In genomic region chr2:79059115-79059943, GRCm38 (mm10) we compare ENCODE assay signal across 16 mouse cellular contexts.
A peak's percentile ranks its signal among the peaks of the same experiment; 100 is the strongest.
DNase-seq lines count a peak whose midpoint lies in the region; ATAC-seq and TF ChIP-seq lines count a peak whose summit lies in the region.
"Had no signal": no experiment of that assay in that cellular context is flagged by ENCODE, and none has a peak within 500 bp of the region (broad histone marks: within the 10 kb centered on the region; RNA-seq: fewer than 3 reads in every experiment).

No protein-coding gene starts in this region.

- H3K27me3 ChIP-seq in spleen, adult 2 months (ENCODE audit: control insufficient read depth, insufficient read depth, low read length), result no peaks in the 10 kb centered on the region
- no peaks in the 10 kb centered on the region for H3K27me3 ChIP-seq in hindbrain, embryonic 10.5 days (ENCODE audit: insufficient read depth, poor library complexity, severe bottlenecking)
- H3K27me3 ChIP-seq in midbrain, embryonic 11.5 days (ENCODE audit: control insufficient read depth, insufficient read depth, low read length), result no peaks in the 10 kb centered on the region
- no peaks in the 10 kb centered on the region for H3K27me3 ChIP-seq in neural tube, embryonic 15.5 days (replicated peaks)
- no peaks in the 10 kb centered on the region for H3K27me3 ChIP-seq in heart, embryonic 10.5 days (ENCODE audit: insufficient read depth, poor library complexity, severe bottlenecking)

- H3K4me2 ChIP-seq in midbrain, embryonic 11.5 days, result no peak overlapping the region
- H3K4me2 ChIP-seq in neural tube, embryonic 15.5 days, result no peak overlapping the region
- H3K4me2 ChIP-seq: lung, embryonic 14.5 days had no signal

- no peak for TF ChIP-seq CTCF in spleen, adult 2 months (IDR thresholded peaks at IDR 0.05; ENCODE audit: extremely low read depth, insufficient read depth, insufficient read length, insufficient replicate concordance)

- H3K36me3 ChIP-seq in spleen, adult 2 months (ENCODE audit: control insufficient read depth, insufficient read depth, low read length), result no peaks in the 10 kb centered on the region
- no peaks in the 10 kb centered on the region for H3K36me3 ChIP-seq in hindbrain, embryonic 10.5 days
- H3K36me3 ChIP-seq in midbrain, embryonic 11.5 days (ENCODE audit: control insufficient read depth, insufficient read depth, low read length), result no peaks in the 10 kb centered on the region
- no peaks in the 10 kb centered on the region for H3K36me3 ChIP-seq in neural tube, embryonic 15.5 days
- H3K36me3 ChIP-seq in heart, embryonic 10.5 days, result no peaks in the 10 kb centered on the region
- H3K36me3 ChIP-seq: embryonic facial prominence, embryonic 10.5 days; G1E had no signal

- no peak overlapping the region for H3K4me3 ChIP-seq in spleen, adult 2 months (ENCODE audit: extremely low read depth, insufficient read depth, insufficient read length)
- no peak overlapping the region for H3K4me3 ChIP-seq in hindbrain, embryonic 10.5 days
- no peak overlapping the region for H3K4me3 ChIP-seq in midbrain, embryonic 11.5 days (ENCODE audit: low read depth, low read length)
- H3K4me3 ChIP-seq in neural tube, embryonic 15.5 days (replicated peaks), result no peak overlapping the region
- H3K4me3 ChIP-seq in heart, embryonic 10.5 days, result no peak overlapping the region
- H3K4me3 ChIP-seq: embryonic facial prominence, embryonic 10.5 days; erythroblast, embryonic 14.5 days had no signal

- ATAC-seq in midbrain, embryonic 11.5 days (ENCODE audit: low FRiP score), result peak; percentile 66
- peak; percentile 70; the same call in 1 of the 2 replicates for ATAC-seq in neural tube, embryonic 15.5 days (ENCODE audit: low FRiP score)
- ATAC-seq in cerebellum, adult (ENCODE audit: insufficient number of reproducible peaks, low FRiP score, low TSS enrichment), result no peak

- peak overlapping the region; percentile 74; the same call in 1 of the 2 replicates for H3K27ac ChIP-seq in spleen, adult 2 months (ENCODE audit: insufficient read depth, low read length)
- H3K27ac ChIP-seq in hindbrain, embryonic 10.5 days, result peak overlapping the region; percentile 67
- H3K27ac ChIP-seq in midbrain, embryonic 11.5 days (ENCODE audit: low read depth, low read length), result peak overlapping the region; percentile 12; the same call in 1 of the 2 replicates
- H3K27ac ChIP-seq in neural tube, embryonic 15.5 days (replicated peaks), result peak overlapping the region; percentile 51; the same call in 1 of the 2 replicates
- H3K27ac ChIP-seq in heart, embryonic 10.5 days, result no peak overlapping the region
- H3K27ac ChIP-seq: embryonic facial prominence, embryonic 10.5 days had no signal

- TF ChIP-seq POLR2A in spleen, adult 2 months (IDR thresholded peaks at IDR 0.05; ENCODE audit: low read depth, low read length), result no peak

- no peaks in the 10 kb centered on the region for H3K9me3 ChIP-seq in hindbrain, embryonic 10.5 days
- no peaks in the 10 kb centered on the region for H3K9me3 ChIP-seq in midbrain, embryonic 11.5 days (ENCODE audit: control insufficient read depth, low read length)
- no peaks in the 10 kb centered on the region for H3K9me3 ChIP-seq in neural tube, embryonic 15.5 days (replicated peaks)
- no peaks in the 10 kb centered on the region for H3K9me3 ChIP-seq in heart, embryonic 10.5 days
- H3K9me3 ChIP-seq: embryonic facial prominence, embryonic 10.5 days; G1E had no signal

- DNase-seq in spleen, adult 2 months (ENCODE audit: low read depth in 1 of 2, low spot score in 2 of 2), result no peak
- DNase-seq in spleen, postnatal 36 days (ENCODE audit: low spot score in 2 of 2), result no peak
- DNase-seq in hindbrain, embryonic 10.5 days (ENCODE audit: low spot score), result no peak
- DNase-seq in midbrain, embryonic 11.5 days (ENCODE audit: low spot score, missing footprints), result no peak
- DNase-seq in heart, embryonic 10.5 days (ENCODE audit: low spot score), result no peak
- DNase-seq in heart, postnatal 4 days, result no peak
- DNase-seq: adrenal gland, adult 2 months; cerebellum, adult 9-10 months; kidney, postnatal 10 days; lung, embryonic 14.5 days; thymus, adult 2 months had no signal

- 87% methylated on average over 7 of the region's 7 CpGs for WGBS in spleen, adult 2 months
- WGBS in hindbrain, embryonic 10.5 days, result 80% methylated on average over 7 of the region's 7 CpGs
- 79% methylated on average over 7 of the region's 7 CpGs for WGBS in midbrain, embryonic 11.5 days
- 41% methylated on average over 7 of the region's 7 CpGs for WGBS in neural tube, embryonic 15.5 days
- WGBS in heart, embryonic 10.5 days, result 87% methylated on average over 7 of the region's 7 CpGs

- peaks cover 30% of the 10 kb centered on the region for H3K4me1 ChIP-seq in spleen, adult 2 months (ENCODE audit: control insufficient read depth, insufficient read depth, insufficient read length)
- H3K4me1 ChIP-seq in hindbrain, embryonic 10.5 days (replicated peaks), result peaks cover 11% of the 10 kb centered on the region
- peaks cover 2% of the 10 kb centered on the region; the same call in 1 of the 2 replicates for H3K4me1 ChIP-seq in midbrain, embryonic 11.5 days (ENCODE audit: control insufficient read depth, insufficient read depth, low read length)
- H3K4me1 ChIP-seq in neural tube, embryonic 15.5 days, result peaks cover 7% of the 10 kb centered on the region; the same call in 1 of the 2 replicates
- no peaks in the 10 kb centered on the region for H3K4me1 ChIP-seq in heart, embryonic 10.5 days

- H3K9ac ChIP-seq in midbrain, embryonic 11.5 days (ENCODE audit: low read length), result no peak overlapping the region
- H3K9ac ChIP-seq in neural tube, embryonic 15.5 days (replicated peaks), result no peak overlapping the region
- H3K9ac ChIP-seq: lung, embryonic 14.5 days had no signal
